In genomic region chr3:90395629-90396028, GRCm38 (mm10) we compare ENCODE assay signal across 24 mouse cellular contexts.
"Had no signal": no experiment of that assay in that cellular context is flagged by ENCODE, and none has a peak within 500 bp of the region (broad histone marks: within the 10 kb centered on the region; RNA-seq: fewer than 3 reads in every experiment).

No protein-coding gene starts in this region.

- H3K4me2 ChIP-seq: heart, embryonic 13.5 days; heart, embryonic 15.5 days; hindbrain, embryonic 13.5 days; hindbrain, embryonic 15.5 days; limb, embryonic 12.5 days; liver, embryonic 11.5 days had no signal

- DNase-seq: gastrocnemius, adult 2 months; gastrocnemius, postnatal 10 days; gastrocnemius, postnatal 25 days; heart, adult 18-20 months; heart, postnatal 14 days; heart, postnatal 36 days; kidney, adult 18-20 months; kidney, adult 8-10 months; kidney, postnatal 10 days; kidney, postnatal 25 days; kidney, postnatal 4 days; liver had no signal

- ATAC-seq: hindbrain, postnatal 0 days; intestine, postnatal 0 days had no signal

- H3K9me3 ChIP-seq: heart, embryonic 10.5 days; heart, embryonic 13.5 days; heart, embryonic 15.5 days; hindbrain, embryonic 13.5 days; hindbrain, embryonic 15.5 days; limb, embryonic 10.5 days; limb, embryonic 12.5 days had no signal

- H3K27me3 ChIP-seq: heart, embryonic 13.5 days; heart, embryonic 15.5 days; hindbrain, embryonic 13.5 days; hindbrain, embryonic 15.5 days; limb, embryonic 12.5 days had no signal

- H3K27ac ChIP-seq: gastrocnemius, adult 2 months; heart, embryonic 10.5 days; heart, embryonic 13.5 days; heart, embryonic 15.5 days; hindbrain, embryonic 13.5 days; hindbrain, embryonic 15.5 days; hindbrain, postnatal 0 days; layer of hippocampus, adult 2 months; left cerebral cortex, adult 2 months; limb, embryonic 10.5 days; limb, embryonic 12.5 days had no signal

- H3K4me3 ChIP-seq: gastrocnemius, adult 2 months; heart, embryonic 10.5 days; heart, embryonic 13.5 days; heart, embryonic 15.5 days; hindbrain, embryonic 13.5 days; hindbrain, embryonic 15.5 days; layer of hippocampus, adult 2 months; left cerebral cortex, adult 2 months; limb, embryonic 10.5 days; limb, embryonic 12.5 days had no signal

- H3K9ac ChIP-seq: heart, embryonic 13.5 days; heart, embryonic 15.5 days; hindbrain, embryonic 13.5 days; hindbrain, embryonic 15.5 days; limb, embryonic 12.5 days had no signal
